Mouse (Mus musculus) adrenal gland, postnatal 36 days (tissue): ENCODE measurements at regions not wholly inside any gene's neighbourhood (a gene's known extent, or its start where the extent isn't known, plus 50 kb on each side); places are given as distances from the start of the nearest gene placed in this dataset.
"Not testable (repeated sequence)": the region's sequence is repeated elsewhere in the genome, so short reads cannot be mapped to it uniquely, and the experiment has no call there.

ENCODE experiments used
- DNase-seq, 2 experiments: peaks; one replicate each; pipeline ENCODE4 v3.0.0; 2021; ENCODE audit warnings: mixed read lengths in 1 of 2

- no peak for DNase-seq
Observed at GRCm38 (mm10) chr16:12807351-12807871, 302.1 kb upstream of the Ercc4 start.

GRCm38 (mm10) chr16:12811088-12811487 is 298.4 kb upstream of the Ercc4 start:
- DNase-seq: no peak

- DNase-seq: no peak
Observed at GRCm38 (mm10) chr16:12824646-12825045, 284.8 kb upstream of the Ercc4 start.

- no peak for DNase-seq
Observed at GRCm38 (mm10) chr16:12826222-12826621, 283.3 kb upstream of the Ercc4 start.

GRCm38 (mm10) chr16:12831308-12831707 is 278.2 kb upstream of the Ercc4 start:
- not testable (repeated sequence) for DNase-seq

GRCm38 (mm10) chr16:12856356-12856755 is 253.1 kb upstream of the Ercc4 start:
- no peak for DNase-seq

GRCm38 (mm10) chr16:12859714-12860355 is 249.6 kb upstream of the Ercc4 start:
- no peak for DNase-seq

- DNase-seq: no peak
Observed at GRCm38 (mm10) chr16:12862561-12862960, 246.9 kb upstream of the Ercc4 start.

- not testable (repeated sequence) for DNase-seq
Observed at GRCm38 (mm10) chr16:12878326-12878725, 231.2 kb upstream of the Ercc4 start.

GRCm38 (mm10) chr16:12880011-12880410 is 229.5 kb upstream of the Ercc4 start:
- no peak for DNase-seq

- DNase-seq: no peak
Observed at GRCm38 (mm10) chr16:12880481-12880880, 229.0 kb upstream of the Ercc4 start.

- no peak for DNase-seq
Observed at GRCm38 (mm10) chr16:12882690-12883089, 226.8 kb upstream of the Ercc4 start.

- DNase-seq: no peak
Observed at GRCm38 (mm10) chr16:12884556-12884955, 224.9 kb upstream of the Ercc4 start.

- no peak for DNase-seq
Observed at GRCm38 (mm10) chr16:12886127-12886526, 223.4 kb upstream of the Ercc4 start.

GRCm38 (mm10) chr16:12887381-12887780 is 222.1 kb upstream of the Ercc4 start:
- no peak for DNase-seq

- DNase-seq: no peak
Observed at GRCm38 (mm10) chr16:12890094-12890493, 219.4 kb upstream of the Ercc4 start.

GRCm38 (mm10) chr16:12890545-12890944 is 218.9 kb upstream of the Ercc4 start:
- DNase-seq: no peak

GRCm38 (mm10) chr16:12892658-12893305 is 216.7 kb upstream of the Ercc4 start:
- DNase-seq: no peak

- DNase-seq: no peak
Observed at GRCm38 (mm10) chr16:12897267-12897666, 212.2 kb upstream of the Ercc4 start.

- no peak for DNase-seq
Observed at GRCm38 (mm10) chr16:12900670-12901069, 208.8 kb upstream of the Ercc4 start.

- DNase-seq: no peak
Observed at GRCm38 (mm10) chr16:12901096-12901995, 208.1 kb upstream of the Ercc4 start.

GRCm38 (mm10) chr16:12901996-12902319 is 207.5 kb upstream of the Ercc4 start:
- no peak for DNase-seq

- no peak for DNase-seq
Observed at GRCm38 (mm10) chr16:12903161-12903560, 206.3 kb upstream of the Ercc4 start.
